Mouse (Mus musculus) mouse embryonic stem cell (cell line): Measurements from ENCODE around the gene Gngt2.

Source experiments
- in situ Hi-C, 2 experiments: fragments of 300-500 bp; cut with MboI; formaldehyde crosslinking; loops; 1 replicate in 1 of 2; 3 replicates in 1 of 2; pipeline ENCODE4 v1.14.3; 2019 to 2020; ENCODE audit warnings: low sequenced_read_pairs in 2 of 2, low pct_unique_long_range_greater_than_20kb in 1 of 2, mixed read lengths in 1 of 2; ENCODE audit not compliant: unreplicated experiment in 1 of 2

Gene Gngt2

GRCm38 (mm10) chr11:95824071-95824876 is 12.7 kb upstream of the Gngt2 start, which contains the start of gene Phospho1:
Gene Phospho1 (plus strand): TSS chr11:95824499.
- in situ Hi-C loops, result no loop called here

DNA sequence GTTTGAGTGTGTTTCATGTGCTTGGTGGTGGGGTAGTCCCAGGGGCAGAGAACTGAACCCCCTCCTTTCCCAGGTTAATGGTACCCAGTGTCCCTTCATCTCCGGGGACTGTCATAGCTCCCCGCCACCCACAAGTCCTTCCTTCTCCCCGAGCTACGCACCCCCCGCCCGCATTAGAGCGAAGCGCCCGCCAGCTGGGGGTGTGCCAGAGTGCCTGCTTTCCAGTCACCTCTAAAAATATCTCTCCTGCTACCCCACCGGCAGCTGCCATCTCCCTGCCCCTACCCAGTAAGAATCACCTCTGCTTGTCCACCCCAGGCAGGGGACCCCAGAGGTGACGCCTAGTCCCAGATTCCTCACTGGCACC is 12.2 kb upstream of the Gngt2 start:
- in situ Hi-C loops, result no loop called here

- in situ Hi-C loops, result no loop called here
These were observed 11.4 kb upstream of the Gngt2 start for GRCm38 (mm10) chr11:95825625-95826024.

GRCm38 (mm10) chr11:95826317-95827167 is 10.5 kb upstream of the Gngt2 start:
- in situ Hi-C loops, result no loop called here

DNA sequence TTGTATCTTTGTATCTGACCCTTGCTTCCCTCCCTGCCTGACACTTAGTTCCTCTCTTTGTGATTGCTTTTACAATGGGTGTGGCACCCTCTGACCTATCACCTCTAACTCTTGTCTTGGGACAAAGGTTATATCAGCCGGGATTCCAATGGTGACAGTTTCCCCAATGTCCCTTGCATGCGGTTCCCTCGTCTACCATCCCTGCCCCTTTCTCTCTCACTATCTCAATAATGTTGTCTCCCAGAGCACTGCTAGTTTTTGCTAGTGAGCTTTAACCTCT is 9.9 kb upstream of the Gngt2 start:
- in situ Hi-C loops, result no loop called here

DNA sequence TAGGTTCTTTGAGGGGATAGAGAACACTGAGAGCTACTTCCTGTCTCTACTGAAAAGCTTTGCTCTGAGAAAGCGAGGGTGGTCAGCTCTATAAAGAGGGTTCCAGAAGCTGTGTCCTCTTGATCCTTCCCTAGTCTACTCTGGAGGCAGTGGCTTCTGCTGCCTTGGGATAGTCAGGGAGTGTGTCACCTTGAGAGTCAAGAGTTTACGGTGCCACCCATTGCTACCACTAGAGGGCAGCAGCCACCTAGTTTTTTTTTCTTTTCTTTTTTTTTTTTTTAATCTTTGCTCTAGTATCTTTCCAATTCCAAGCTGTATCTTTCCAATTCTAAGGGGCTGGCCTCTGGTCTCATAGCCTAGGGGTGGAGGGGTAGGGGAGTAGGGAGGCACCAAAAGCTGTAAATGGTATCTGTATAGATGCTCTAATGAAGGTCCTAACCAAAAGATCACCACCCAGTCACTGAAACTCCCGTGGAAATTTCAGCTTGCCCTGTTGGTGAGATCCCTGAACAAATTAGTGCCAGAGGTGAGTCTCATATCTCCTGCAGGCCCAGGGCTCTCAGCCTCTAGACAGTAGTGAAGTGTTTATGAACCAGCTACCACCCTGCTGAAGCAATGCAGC is 9.4 kb upstream of the Gngt2 start:
- in situ Hi-C loops, result no loop called here

- in situ Hi-C loops, result no loop called here
These were observed 8.6 kb upstream of the Gngt2 start for GRCm38 (mm10) chr11:95828181-95828964.

- in situ Hi-C loops, result no loop called here
These were observed 7.4 kb upstream of the Gngt2 start for GRCm38 (mm10) chr11:95829526-95830050.

DNA sequence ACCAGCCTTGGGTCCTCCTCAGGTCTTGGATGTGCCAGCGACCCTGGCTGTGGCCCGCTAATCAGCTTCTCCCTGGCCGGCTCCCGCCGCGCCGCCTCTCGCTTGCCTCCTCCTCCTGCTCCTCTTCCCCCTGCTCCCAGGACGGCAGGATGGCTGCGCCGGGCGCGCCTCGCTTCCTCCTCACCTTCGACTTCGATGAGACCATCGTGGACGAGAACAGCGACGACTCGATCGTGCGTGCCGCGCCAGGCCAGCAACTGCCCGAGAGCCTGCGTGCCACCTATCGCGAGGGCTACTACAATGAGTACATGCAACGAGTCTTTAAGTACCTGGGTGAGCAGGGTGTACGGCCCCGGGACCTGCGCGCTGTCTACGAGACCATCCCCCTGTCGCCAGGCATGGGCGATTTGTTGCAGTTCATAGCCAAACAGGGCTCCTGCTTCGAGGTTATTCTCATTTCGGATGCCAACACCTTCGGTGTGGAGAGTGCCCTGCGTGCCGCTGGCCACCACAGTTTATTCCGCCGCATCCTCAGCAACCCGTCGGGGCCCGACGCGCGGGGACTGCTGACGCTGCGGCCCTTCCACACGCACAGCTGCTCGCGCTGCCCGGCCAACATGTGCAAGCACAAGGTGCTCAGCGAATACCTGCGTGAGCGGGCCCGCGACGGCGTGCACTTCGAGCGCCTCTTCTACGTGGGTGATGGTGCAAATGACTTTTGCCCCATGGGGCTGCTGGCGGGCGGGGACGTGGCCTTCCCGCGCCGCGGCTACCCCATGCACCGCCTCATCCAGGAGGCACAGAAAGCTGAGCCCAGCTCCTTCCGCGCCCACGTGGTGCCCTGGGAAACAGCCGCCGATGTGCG is 6.4 kb upstream of the Gngt2 start:
- in situ Hi-C loops, result no loop called here

- in situ Hi-C loops, result no loop called here
These were observed 5.8 kb upstream of the Gngt2 start for GRCm38 (mm10) chr11:95831276-95831619.

- in situ Hi-C loops, result no loop called here
These were observed 5.4 kb upstream of the Gngt2 start for GRCm38 (mm10) chr11:95831641-95832040.

DNA sequence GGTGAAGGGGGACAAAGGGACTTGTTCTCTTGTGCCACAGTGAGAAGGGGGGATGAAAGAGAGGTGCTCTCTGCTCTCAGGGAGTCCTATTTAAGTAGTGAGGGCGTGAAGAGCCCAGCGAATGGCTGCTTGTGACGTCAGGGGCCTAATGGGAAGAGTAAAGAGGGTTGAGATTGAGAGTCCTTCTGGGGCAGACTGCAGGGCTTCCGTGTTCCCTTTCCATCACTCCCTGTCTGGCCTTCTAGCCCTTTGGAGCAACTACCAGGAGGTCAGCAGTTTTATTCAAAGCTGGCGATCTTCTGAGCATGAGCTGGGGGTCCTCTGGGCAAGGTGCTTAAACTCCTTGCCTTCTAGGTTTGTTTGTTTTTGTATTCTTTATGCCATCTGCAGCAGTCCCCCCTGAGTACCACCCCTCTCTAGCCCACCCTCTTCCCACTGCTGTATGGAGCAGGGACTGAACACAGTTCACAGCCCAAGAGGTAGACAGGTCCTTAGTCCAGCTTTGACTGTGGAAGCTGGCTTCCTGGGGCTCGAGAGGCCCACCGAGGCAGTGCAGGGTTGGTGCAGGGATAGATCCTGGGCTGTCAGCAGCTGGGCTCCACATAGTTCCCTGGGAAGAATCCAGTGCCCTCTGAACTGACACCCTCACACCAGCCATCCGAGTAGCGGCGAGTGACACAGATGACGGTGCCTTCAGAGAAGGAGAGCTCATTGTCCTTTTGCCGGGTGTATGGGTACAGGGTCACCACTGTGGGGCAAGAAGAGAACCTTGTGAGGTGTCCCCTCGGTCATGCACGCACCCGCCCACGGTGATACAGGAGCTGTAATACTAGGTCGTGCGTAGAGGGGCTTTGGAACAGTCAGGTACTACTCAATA is 4.6 kb upstream of the Gngt2 start:
- in situ Hi-C loops, result no loop called here

- in situ Hi-C loops, result no loop called here
These were observed 3.9 kb upstream of the Gngt2 start for GRCm38 (mm10) chr11:95833006-95833570.

DNA sequence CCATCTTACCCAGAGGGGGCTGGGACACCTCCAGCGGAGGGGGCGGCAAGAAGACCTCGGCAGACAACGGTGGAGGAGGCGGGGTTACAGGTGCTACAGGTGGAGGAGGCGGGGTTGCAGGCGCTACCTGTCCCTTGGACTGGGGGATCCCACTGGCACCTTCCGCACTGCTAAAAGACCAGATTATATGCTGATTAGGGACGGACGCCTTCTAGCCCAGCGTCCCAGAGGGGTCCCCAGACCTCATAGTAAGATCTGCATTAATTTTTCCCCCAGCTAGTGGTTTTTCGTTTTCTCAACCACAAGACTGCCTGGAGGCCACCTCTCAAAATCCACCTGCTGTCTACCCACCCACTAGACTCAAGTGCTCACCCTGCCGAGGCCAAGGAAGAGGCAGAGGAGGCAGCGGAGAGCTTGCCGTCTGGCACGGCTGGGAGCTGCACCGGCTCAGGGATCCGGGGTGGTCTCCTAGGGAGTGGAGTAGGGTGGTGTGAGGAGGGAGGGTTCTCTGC is 3.3 kb upstream of the Gngt2 start:
- in situ Hi-C loops, result no loop called here

- in situ Hi-C loops, result no loop called here
These were observed 2.8 kb upstream of the Gngt2 start for GRCm38 (mm10) chr11:95834143-95834667.
